Mouse (Mus musculus) midbrain, embryonic 13.5 days (tissue): ENCODE data around the gene Glis1. TPM values are rescaled to one million over a fixed set of nuclear protein-coding genes. Genes with fewer than 3 reads are reported as not detected.
A peak's percentile ranks its signal among the peaks of the same experiment; 100 is the strongest.

Experiments
- ATAC-seq: fragments of 200-750 bp; cut with Nextera tagmentation; 2 replicates; pipeline ENCODE4 v1.8.0; 2017; ENCODE audit warnings: mild to moderate bottlenecking, moderate TSS enrichment, moderate library complexity
- H3K27ac ChIP-seq: fragments of 300-500 bp; sonication (generic); 2 replicates; pipeline ENCODE4 v1.5.1; 2015; ENCODE audit warnings: inconsistent platforms, mild to moderate bottlenecking, moderate library complexity
- H3K27me3 ChIP-seq: fragments of 300-500 bp; sonication (generic); 2 replicates; pipeline ENCODE4 v1.6.1; 2015; ENCODE audit warnings: mild to moderate bottlenecking, inconsistent platforms
- H3K36me3 ChIP-seq: fragments of 300-500 bp; sonication (generic); 2 replicates; pipeline ENCODE4 v1.6.1; 2015; ENCODE audit warnings: mild to moderate bottlenecking, inconsistent platforms
- H3K4me1 ChIP-seq: fragments of 300-500 bp; sonication (generic); replicated peaks from 2 replicates; pipeline ENCODE4 v1.6.1; 2015; ENCODE audit warnings: inconsistent platforms
- H3K4me2 ChIP-seq: fragments of 300-500 bp; sonication (generic); replicated peaks from 2 replicates; pipeline ENCODE4 v1.6.1; 2015; ENCODE audit warnings: moderate library complexity, mild to moderate bottlenecking, inconsistent platforms
- H3K4me3 ChIP-seq: fragments of 300-500 bp; sonication (generic); replicated peaks from 2 replicates; pipeline ENCODE4 v1.5.1; 2015; ENCODE audit warnings: mild to moderate bottlenecking, inconsistent platforms
- H3K9ac ChIP-seq: fragments of 300-500 bp; sonication (generic); replicated peaks from 2 replicates; pipeline ENCODE4 v1.6.1; 2015; ENCODE audit warnings: mild to moderate bottlenecking, inconsistent platforms
- H3K9me3 ChIP-seq: fragments of 300-500 bp; sonication (generic); 2 replicates; pipeline ENCODE4 v1.6.1; 2016; ENCODE audit warnings: mild to moderate bottlenecking, inconsistent platforms
- WGBS: fragments of 180-500 bp; shearing (Covaris S2); methylation state at CpG from one replicate; pipeline ENCODE4 v1.1.7; 2015; 5-methylcytosine and 5-hydroxymethylcytosine counted together
- microRNA-seq: library from miRNA; unstranded; fragments of <30 nt; microRNA quantifications from one replicate; pipeline ENCODE4, GENCODE M21; 2016
- polyA plus RNA-seq: library from polyadenylated mRNA; unstranded; fragments of >200 nt; fragmentation: Nextera tagmentation; extraction: Ambion mirVana; gene quantifications from 2 replicates; pipeline ENCODE4 v1.2.1, GENCODE M21; 2015

Gene Glis1
- polyA plus RNA-seq, 1 experiment from 2014 or later, result 1.5 TPM

DNA sequence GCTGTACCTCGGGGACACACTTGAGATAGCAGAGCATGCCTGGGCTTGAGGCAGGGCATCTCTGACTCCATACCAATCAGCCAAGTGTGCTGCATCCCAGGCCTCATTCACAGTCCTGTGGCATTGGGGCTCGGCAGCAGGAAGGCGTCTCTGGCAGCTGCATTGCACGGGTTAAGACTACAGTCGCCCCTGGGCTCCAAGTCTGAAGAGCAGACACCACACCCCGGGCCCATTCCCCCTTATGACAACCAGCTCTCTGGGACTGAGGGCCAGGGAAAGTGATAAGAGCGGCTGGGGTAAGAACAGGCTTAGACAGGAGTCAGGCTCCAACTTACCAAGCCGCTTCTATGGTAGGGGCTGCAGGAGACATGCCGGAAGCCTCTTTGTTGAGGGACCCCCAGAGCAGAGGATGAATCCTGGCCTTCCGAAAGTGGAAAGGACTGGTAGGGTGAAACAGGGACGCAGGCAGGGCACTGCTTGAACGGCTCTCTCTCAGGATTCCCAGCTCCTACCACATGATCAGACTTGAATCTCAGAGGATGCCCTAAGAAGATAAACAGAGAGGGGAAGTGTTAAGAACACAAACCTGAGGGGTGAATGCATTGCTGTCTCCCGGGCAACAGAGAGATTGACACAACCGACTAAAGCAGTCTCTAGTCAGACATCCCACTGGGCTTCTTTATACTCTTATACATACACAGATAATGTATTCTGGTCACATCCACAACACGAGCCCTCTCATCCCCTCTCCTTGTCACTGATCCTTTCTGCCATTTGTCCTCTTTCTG lies 246.1 kb downstream of the Glis1 start:
- WGBS, result 9% methylated on average over 15 of the region's 15 CpGs
- Histone ChIP-seq H3K36me3 (0 out of 2 replicates have a peak, but pooled peaks cover 3% of the 10 kb centered on the region), H3K4me2 (peak overlapping the region; percentile 55), H3K4me1 (peaks cover 45% of the 10 kb centered on the region), H3K4me3 (peak overlapping the region; percentile 41), H3K9ac (peak overlapping the region; percentile 61), H3K27me3 (peaks cover 49% of the 10 kb centered on the region), H3K27ac (peak overlapping the region; percentile 96), H3K9me3 (no peaks in the 10 kb centered on the region)
- ATAC-seq, result peak; percentile 88

DNA sequence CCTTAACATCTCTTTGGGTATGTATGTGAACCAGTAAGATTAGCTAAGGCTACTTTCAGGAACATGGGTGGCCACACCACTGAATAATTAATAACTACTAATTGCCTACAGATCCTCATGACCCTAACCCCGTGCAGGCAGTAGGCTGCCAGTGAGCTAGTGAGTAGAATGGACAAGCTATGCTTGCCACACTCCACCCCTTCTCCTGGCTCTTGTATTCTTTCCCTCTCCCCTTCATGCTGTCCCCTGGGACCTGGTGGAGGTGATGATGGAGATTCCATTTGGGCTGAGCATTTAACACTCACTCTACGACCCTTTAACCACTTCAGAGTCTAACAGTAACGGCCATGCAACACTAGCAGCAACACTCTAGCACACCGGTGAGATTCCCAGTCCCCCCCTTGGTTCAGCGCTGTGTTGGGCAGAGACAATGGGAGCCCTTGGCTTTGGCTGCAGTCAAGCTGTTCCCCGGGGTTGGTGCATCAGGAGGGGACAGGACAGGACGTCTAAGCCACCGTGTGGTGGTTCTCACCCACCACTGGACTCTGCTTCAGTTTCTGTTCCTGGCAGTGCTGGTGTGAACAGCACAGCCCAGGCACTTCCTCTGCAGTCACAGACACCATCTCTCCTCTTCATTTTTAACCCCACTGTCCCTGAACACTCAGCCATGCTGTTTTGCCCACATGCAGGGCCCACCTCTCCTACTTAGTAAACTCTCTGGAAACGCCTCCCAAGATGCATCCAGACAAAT lies 246.9 kb downstream of the Glis1 start:
- Histone ChIP-seq H3K4me3 (peak overlapping the region; percentile 41; the same call in 1 of the 2 replicates), H3K4me2 (peak overlapping the region; percentile 55), H3K9me3 (no peaks in the 10 kb centered on the region), H3K36me3 (0 out of 2 replicates have a peak, but pooled peaks cover 3% of the 10 kb centered on the region), H3K4me1 (peaks cover 40% of the 10 kb centered on the region), H3K27me3 (peaks cover 46% of the 10 kb centered on the region), H3K9ac (peak overlapping the region; percentile 37; the same call in 1 of the 2 replicates), H3K27ac (peak overlapping the region; percentile 96)
- WGBS, result 16% methylated on average over 9 of the region's 9 CpGs
- peak; percentile 73 for ATAC-seq

DNA sequence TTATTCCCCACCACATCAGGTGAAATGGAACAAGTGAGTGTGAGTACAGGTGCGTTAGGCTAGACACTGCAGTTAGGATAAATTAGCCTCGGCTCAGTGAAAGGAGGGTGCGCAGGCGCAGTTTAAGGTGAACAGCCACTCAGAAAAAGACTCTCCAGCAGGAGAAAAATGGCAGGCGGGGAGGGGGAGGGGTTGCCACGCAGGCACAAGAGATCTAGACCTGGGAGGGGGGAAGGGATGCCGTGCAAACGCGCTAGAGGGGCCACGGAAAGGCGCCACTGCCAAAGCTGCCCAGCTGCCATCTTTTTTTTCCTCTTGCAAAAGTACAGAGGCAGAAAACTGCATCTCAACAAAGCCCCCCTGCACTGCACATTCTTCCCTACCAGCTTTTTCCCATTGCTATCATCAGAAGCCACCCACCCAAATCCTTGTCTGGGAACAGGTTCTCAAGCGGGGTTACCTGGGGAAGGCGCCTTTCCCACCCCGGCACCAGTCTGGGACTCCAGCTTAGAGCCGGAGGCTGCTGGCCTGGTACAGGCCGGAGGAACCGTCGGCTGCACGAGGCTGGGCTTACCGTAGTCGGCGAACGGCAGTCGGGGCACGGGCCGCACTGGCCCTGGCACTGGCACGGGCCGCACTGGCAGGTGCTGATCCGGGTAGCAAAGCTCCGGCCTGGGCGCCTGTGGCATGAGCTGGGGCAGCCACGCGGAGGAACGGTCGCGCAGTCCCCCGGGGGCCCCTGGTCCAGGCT lies 248.8 kb downstream of the Glis1 start:
- ATAC-seq, result no peak
- 93% methylated on average over 36 of the region's 37 CpGs for WGBS
- H3K4me3 ChIP-seq, result no peak overlapping the region
- H3K27ac ChIP-seq, result no peak overlapping the region
- peaks cover 34% of the 10 kb centered on the region for H3K27me3 ChIP-seq
- peaks cover 43% of the 10 kb centered on the region for H3K4me1 ChIP-seq
- H3K9me3 ChIP-seq, result no peaks in the 10 kb centered on the region
- H3K9ac ChIP-seq, result no peak overlapping the region
- no peaks in the 10 kb centered on the region for H3K36me3 ChIP-seq
- H3K4me2 ChIP-seq, result no peak overlapping the region

DNA sequence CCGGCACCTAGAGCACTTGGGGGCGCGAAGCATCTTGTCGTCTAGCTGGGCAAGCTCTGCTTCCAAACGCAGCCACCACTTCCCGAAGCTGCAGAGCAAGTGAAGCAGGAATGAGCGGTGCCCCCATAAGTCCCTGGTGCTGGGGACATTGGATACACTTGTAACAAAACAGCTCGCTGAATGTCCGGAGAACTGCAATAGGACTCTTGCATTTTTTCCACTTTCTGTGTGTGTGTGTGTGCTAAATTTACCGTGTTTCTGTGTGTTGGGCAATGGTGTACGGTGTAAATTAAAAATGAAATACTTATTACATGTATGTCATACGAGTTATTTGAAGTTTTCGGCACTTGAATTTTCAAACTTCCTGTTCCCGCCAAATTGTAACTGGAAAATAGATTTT lies 249.7 kb downstream of the Glis1 start, which contains the start of gene Dmrtb1:
Dmrtb1 (minus strand) TSS at position 101 of the 400 bp plus-strand sequence.
- H3K36me3 ChIP-seq, result no peaks in the 10 kb centered on the region
- H3K9me3 ChIP-seq, result no peaks in the 10 kb centered on the region
- H3K27ac ChIP-seq, result no peak within 1 kb of the TSS
- peaks cover 25% of the 10 kb centered on the region for H3K27me3 ChIP-seq
- whole genome bisulfite sequencing, result 94% methylated on average over 14 of the region's 14 CpGs
- no peak within 1 kb of the TSS for H3K4me2 ChIP-seq
- H3K4me1 ChIP-seq, result peaks cover 37% of the 10 kb centered on the region
- no peak for ATAC-seq
- no peak within 1 kb of the TSS for H3K4me3 ChIP-seq
- no peak within 1 kb of the TSS for H3K9ac ChIP-seq

Small RNA genes within 50 kb of the gene (microRNA-seq; reads per million reads assigned to microRNA genes)
- gene Gm24804, result not detected

Other genes with a start within 250 kb of the Glis1 start
- not detected in 2 replicates for gene Ldlrad1, start 225.4 kb upstream of the Glis1 start, polyA plus RNA-seq
- gene Lrrc42, start 181.1 kb upstream of the Glis1 start, polyA plus RNA-seq, result 54.9 and 56.5 TPM in 2 replicates
- 34.9 and 39.6 TPM in 2 replicates for gene Hspb11, start 181.0 kb upstream of the Glis1 start, polyA plus RNA-seq
- 0.13 TPM in 1 of 2 replicates, not detected in the other for gene Dio1, start 127.4 kb upstream of the Glis1 start, polyA plus RNA-seq
- gene Yipf1, start 120.2 kb upstream of the Glis1 start, polyA plus RNA-seq, result 52.8 and 53.9 TPM in 2 replicates
- gene Ndc1, start 66.8 kb upstream of the Glis1 start, polyA plus RNA-seq, result 20.5 and 20.9 TPM in 2 replicates
- gene Dmrtb1, start 249.6 kb downstream of the Glis1 start, polyA plus RNA-seq, result 79.2 and 91.8 TPM in 2 replicates